Mouse (Mus musculus): ENCODE results near the gene P2rx1. TPM values are rescaled to one million over a fixed set of nuclear protein-coding genes. Genes with fewer than 3 reads are reported as not detected.

Gene P2rx1
- polyA plus RNA-seq, 1 experiment from 2014 or later: 2.3 TPM

GRCm38 (mm10) chr11:73009531-73010274 is 10.8 kb downstream of the P2rx1 start:
- H3K36me3 ChIP-seq: no peaks in the 10 kb centered on the region
- no peak overlapping the region for H3K27ac ChIP-seq (replicated peaks)
- 55% methylated on average over 13 of the region's 13 CpGs for WGBS
- H3K4me2 ChIP-seq: no peak overlapping the region
- H3K27me3 ChIP-seq (replicated peaks): peaks cover 37% of the 10 kb centered on the region
- no peak overlapping the region for H3K9ac ChIP-seq
- no peak overlapping the region for H3K4me3 ChIP-seq
- H3K9me3 ChIP-seq: no peaks in the 10 kb centered on the region
- H3K4me1 ChIP-seq: peaks cover 40% of the 10 kb centered on the region
- no peak for ATAC-seq (ENCODE audit: extremely low read depth, insufficient number of reproducible peaks, low FRiP score, low TSS enrichment)

DNA sequence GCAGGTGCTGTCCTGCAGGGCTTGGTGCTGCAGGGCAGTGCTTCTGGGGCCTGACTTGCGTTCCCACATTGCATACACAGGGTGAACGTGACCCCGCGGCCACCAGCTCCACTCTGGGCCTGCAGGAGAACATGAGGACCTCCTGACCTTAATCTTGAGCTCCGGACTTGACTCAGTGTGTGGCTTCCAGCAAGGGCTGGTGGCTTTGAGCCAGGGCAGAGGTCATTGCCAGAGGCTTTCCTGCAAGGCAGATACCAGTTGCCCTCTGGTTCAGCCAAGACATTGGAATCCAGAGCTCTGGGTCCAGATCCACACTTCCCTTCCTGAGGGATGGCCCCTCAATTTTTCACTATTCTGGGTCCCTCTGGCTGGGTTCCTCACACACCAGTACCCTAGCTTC is 15.1 kb downstream of the P2rx1 start:
- H3K9me3 ChIP-seq: no peaks in the 10 kb centered on the region
- H3K4me3 ChIP-seq: no peak overlapping the region
- H3K27ac ChIP-seq (replicated peaks): no peak overlapping the region
- H3K36me3 ChIP-seq: no peaks in the 10 kb centered on the region
- ATAC-seq (ENCODE audit: extremely low read depth, insufficient number of reproducible peaks, low FRiP score, low TSS enrichment): no peak
- no peak overlapping the region for H3K9ac ChIP-seq
- peaks cover 57% of the 10 kb centered on the region for H3K27me3 ChIP-seq (replicated peaks)
- peaks cover 19% of the 10 kb centered on the region; the same call in 1 of the 2 replicates for H3K4me1 ChIP-seq
- H3K4me2 ChIP-seq: no peak overlapping the region
- WGBS: 63% methylated on average over 5 of the region's 5 CpGs

- ATAC-seq (ENCODE audit: extremely low read depth, insufficient number of reproducible peaks, low FRiP score, low TSS enrichment): no peak
- Histone ChIP-seq H3K9me3 (no peaks in the 10 kb centered on the region), H3K36me3 (no peaks in the 10 kb centered on the region), H3K9ac (no peak overlapping the region), H3K4me3 (no peak overlapping the region), H3K4me2 (no peak overlapping the region), H3K27me3 (replicated peaks) (peaks cover 57% of the 10 kb centered on the region), H3K27ac (replicated peaks) (no peak overlapping the region), H3K4me1 (peaks cover 27% of the 10 kb centered on the region)
- 79% methylated on average over 4 of the region's 4 CpGs for WGBS
These were observed 16.0 kb downstream of the P2rx1 start for GRCm38 (mm10) chr11:73014831-73015344.

DNA sequence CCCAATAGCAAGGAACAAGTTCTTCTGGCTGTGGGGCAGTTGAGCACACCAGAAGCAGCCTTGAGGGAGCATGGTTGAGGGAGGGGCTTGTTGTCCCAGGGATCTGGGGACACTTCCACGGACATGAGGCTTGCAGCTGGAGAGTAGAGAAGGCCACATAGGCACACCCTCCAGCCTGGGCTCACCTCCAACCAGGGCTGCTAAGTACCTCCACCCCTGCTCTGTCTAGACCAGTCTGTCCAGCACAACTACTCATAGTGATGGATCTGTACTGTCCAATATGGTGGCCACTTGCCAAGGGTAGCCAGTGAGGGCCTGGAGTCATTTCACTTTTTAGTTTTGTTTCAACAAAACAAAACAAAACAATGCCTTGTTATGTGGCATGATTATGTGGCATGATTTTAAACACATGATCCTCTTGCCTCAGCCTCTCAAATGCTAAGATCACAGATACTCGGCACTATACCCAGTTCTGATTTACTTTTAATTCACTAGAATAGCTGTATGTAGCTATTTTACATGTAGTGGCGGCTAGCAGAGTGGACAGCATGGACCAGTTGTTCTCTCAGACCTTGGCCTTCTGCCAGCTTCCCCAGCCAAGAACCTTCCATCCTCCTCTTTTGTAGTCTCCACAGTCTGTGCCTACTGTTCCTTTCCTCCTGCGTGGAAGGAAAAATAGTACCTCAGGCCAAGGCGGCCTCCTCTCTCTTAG is 16.6 kb downstream of the P2rx1 start:
- H3K9ac ChIP-seq: 0 out of 2 replicates have a peak overlapping the region, but pooled peaks have one; percentile 21
- H3K9me3 ChIP-seq: no peaks in the 10 kb centered on the region
- H3K27me3 ChIP-seq (replicated peaks): peaks cover 57% of the 10 kb centered on the region
- WGBS: 59% methylated on average over 5 of the region's 5 CpGs
- H3K4me1 ChIP-seq: peaks cover 27% of the 10 kb centered on the region
- no peak overlapping the region for H3K4me3 ChIP-seq
- no peaks in the 10 kb centered on the region for H3K36me3 ChIP-seq
- no peak for ATAC-seq (ENCODE audit: extremely low read depth, insufficient number of reproducible peaks, low FRiP score, low TSS enrichment)
- H3K4me2 ChIP-seq: no peak overlapping the region
- no peak overlapping the region for H3K27ac ChIP-seq (replicated peaks)

GRCm38 (mm10) chr11:73016103-73016420 is 17.2 kb downstream of the P2rx1 start:
- no peak overlapping the region for H3K4me3 ChIP-seq
- H3K27me3 ChIP-seq (replicated peaks): peaks cover 57% of the 10 kb centered on the region
- 61% methylated on average over 6 of the region's 6 CpGs for WGBS
- 0 out of 2 replicates have a peak overlapping the region, but pooled peaks have one; percentile 21 for H3K9ac ChIP-seq
- peaks cover 27% of the 10 kb centered on the region for H3K4me1 ChIP-seq
- H3K4me2 ChIP-seq: no peak overlapping the region
- ATAC-seq (ENCODE audit: extremely low read depth, insufficient number of reproducible peaks, low FRiP score, low TSS enrichment): no peak
- no peaks in the 10 kb centered on the region for H3K9me3 ChIP-seq
- no peak overlapping the region for H3K27ac ChIP-seq (replicated peaks)
- no peaks in the 10 kb centered on the region for H3K36me3 ChIP-seq

DNA sequence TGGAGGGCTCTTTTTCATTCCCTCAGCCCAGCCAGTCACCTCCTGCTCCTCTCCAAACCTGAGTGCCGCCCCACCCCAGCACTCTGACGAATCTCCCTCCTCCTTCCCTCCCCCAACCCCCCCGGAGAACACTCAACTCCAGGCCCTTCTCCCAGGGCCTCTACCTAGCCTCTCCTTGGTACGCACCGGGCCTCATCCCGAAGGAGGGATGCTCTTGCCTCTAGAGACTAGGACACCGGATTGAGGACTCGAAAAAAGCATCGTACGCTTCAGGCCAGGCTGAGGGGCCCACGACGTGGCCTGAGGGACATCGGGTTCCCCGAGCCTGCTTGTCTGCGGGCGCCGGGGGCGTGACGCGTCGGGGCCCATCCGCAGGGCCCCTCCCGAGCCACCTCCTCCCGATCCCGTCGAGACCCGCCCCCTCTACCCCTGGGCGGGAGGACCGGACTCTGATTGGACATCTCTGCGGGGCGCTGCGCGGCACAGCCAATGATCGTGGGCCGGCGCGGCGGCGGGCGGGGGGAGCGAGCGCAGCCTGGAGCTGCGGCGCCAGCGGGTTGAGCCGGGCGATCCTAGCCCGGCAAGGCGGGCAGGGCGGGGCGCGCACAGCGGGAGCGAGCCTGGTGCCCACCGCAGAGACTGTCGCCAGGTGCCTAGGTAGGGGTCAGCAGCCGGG is 19.7 kb downstream of the P2rx1 start, which contains the start of gene Camkk1:
Camkk1 (plus strand) TSS at position 538 of the 676 bp plus-strand sequence.
- WGBS: under 1% methylated on average over 56 of the region's 57 CpGs
- Histone ChIP-seq H3K9me3 (no peaks in the 10 kb centered on the region), H3K9ac (peak within 1 kb of the TSS; percentile 84), H3K4me1 (peaks cover 35% of the 10 kb centered on the region), H3K4me2 (peak within 1 kb of the TSS; percentile 100), H3K27me3 (replicated peaks) (peaks cover 58% of the 10 kb centered on the region), H3K36me3 (no peaks in the 10 kb centered on the region), H3K27ac (replicated peaks) (no peak within 1 kb of the TSS), H3K4me3 (peak within 1 kb of the TSS; percentile 74)
- peak; percentile 84 for ATAC-seq (ENCODE audit: extremely low read depth, insufficient number of reproducible peaks, low FRiP score, low TSS enrichment)

GRCm38 (mm10) chr11:73019147-73019795 is 20.4 kb downstream of the P2rx1 start:
- peak overlapping the region; percentile 74 for H3K4me3 ChIP-seq
- H3K4me1 ChIP-seq: peaks cover 36% of the 10 kb centered on the region
- peak overlapping the region; percentile 84 for H3K9ac ChIP-seq
- 1% methylated on average over 46 of the region's 46 CpGs for WGBS
- H3K9me3 ChIP-seq: no peaks in the 10 kb centered on the region
- no peaks in the 10 kb centered on the region for H3K36me3 ChIP-seq
- H3K27me3 ChIP-seq (replicated peaks): peaks cover 58% of the 10 kb centered on the region
- H3K27ac ChIP-seq (replicated peaks): no peak overlapping the region
- peak; percentile 6; the same call in 1 of the 2 replicates for ATAC-seq (ENCODE audit: extremely low read depth, insufficient number of reproducible peaks, low FRiP score, low TSS enrichment)
- H3K4me2 ChIP-seq: peak overlapping the region; percentile 100

- peaks cover 38% of the 10 kb centered on the region for H3K4me1 ChIP-seq
- H3K9ac ChIP-seq: no peak overlapping the region
- 59% methylated on average over 7 of the region's 7 CpGs for WGBS
- H3K9me3 ChIP-seq: no peaks in the 10 kb centered on the region
- H3K36me3 ChIP-seq: no peaks in the 10 kb centered on the region
- no peak overlapping the region for H3K4me3 ChIP-seq
- no peak for ATAC-seq (ENCODE audit: extremely low read depth, insufficient number of reproducible peaks, low FRiP score, low TSS enrichment)
- no peak overlapping the region for H3K4me2 ChIP-seq
- peaks cover 55% of the 10 kb centered on the region for H3K27me3 ChIP-seq (replicated peaks)
- H3K27ac ChIP-seq (replicated peaks): no peak overlapping the region
These were observed 22.3 kb downstream of the P2rx1 start for GRCm38 (mm10) chr11:73020953-73021800.

DNA sequence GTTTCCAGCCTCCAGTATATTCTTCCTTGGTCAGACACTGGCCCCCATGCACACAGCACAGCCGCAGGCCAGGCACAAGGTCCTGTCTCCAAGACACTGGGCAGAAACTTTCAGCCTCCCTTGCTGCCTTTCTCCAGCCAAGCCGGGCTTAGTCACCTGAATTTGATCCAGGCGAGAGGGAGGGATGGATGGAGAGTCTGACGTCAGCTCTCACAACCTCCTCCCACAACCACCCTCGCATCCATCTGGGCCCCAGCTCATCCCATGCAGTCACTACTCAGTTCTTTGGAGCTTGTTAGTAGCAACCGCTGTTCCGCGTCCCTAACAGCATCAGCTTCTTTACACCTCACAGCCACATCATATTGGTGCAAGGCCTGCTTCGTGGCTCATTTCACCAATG is 24.2 kb downstream of the P2rx1 start:
- no peak for ATAC-seq (ENCODE audit: extremely low read depth, insufficient number of reproducible peaks, low FRiP score, low TSS enrichment)
- peaks cover 49% of the 10 kb centered on the region for H3K4me1 ChIP-seq
- no peaks in the 10 kb centered on the region for H3K36me3 ChIP-seq
- H3K4me2 ChIP-seq: no peak overlapping the region
- H3K4me3 ChIP-seq: no peak overlapping the region
- peaks cover 42% of the 10 kb centered on the region for H3K27me3 ChIP-seq (replicated peaks)
- no peak overlapping the region for H3K27ac ChIP-seq (replicated peaks)
- no peak overlapping the region for H3K9ac ChIP-seq
- H3K9me3 ChIP-seq: no peaks in the 10 kb centered on the region
- 48% methylated on average over 9 of the region's 9 CpGs for WGBS

DNA sequence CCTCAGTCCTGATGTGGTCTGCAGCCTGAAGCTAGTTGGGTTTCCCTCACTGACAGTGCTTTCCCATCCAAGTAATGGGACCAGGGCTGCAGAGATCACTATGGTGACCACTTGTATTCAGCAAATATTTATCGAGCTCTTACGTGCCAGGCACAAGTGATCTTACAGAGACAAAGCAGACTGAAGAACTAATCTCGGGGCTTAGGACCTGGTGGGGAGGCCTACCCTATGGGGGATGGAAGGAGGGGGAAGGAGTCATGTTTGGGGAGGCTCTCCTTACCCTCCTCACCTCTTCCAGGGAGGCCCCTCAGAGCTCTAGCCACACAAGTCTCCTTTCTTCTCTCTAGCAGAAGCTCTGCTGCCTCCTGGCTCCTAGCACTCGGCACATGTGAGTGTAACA is 24.9 kb downstream of the P2rx1 start:
- no peak for ATAC-seq (ENCODE audit: extremely low read depth, insufficient number of reproducible peaks, low FRiP score, low TSS enrichment)
- H3K9me3 ChIP-seq: no peaks in the 10 kb centered on the region
- no peak overlapping the region for H3K4me3 ChIP-seq
- peaks cover 45% of the 10 kb centered on the region for H3K4me1 ChIP-seq
- peaks cover 37% of the 10 kb centered on the region for H3K27me3 ChIP-seq (replicated peaks)
- H3K9ac ChIP-seq: no peak overlapping the region
- H3K27ac ChIP-seq (replicated peaks): no peak overlapping the region
- H3K36me3 ChIP-seq: no peaks in the 10 kb centered on the region
- no peak overlapping the region for H3K4me2 ChIP-seq
- 58% methylated on average over 4 of the region's 4 CpGs for WGBS

All from heart, embryonic 13.5 days (tissue).